Mouse (Mus musculus): ENCODE data around the gene Prrg2. TPM values are rescaled to one million over a fixed set of nuclear protein-coding genes. Genes with fewer than 3 reads are reported as not detected.

Prrg2 gene
- polyA plus RNA-seq, 1 experiment from 2014 or later: 17.9 TPM

GRCm38 (mm10) chr7:45012011-45012410, 50.5 kb downstream of the Prrg2 start:
- Histone ChIP-seq H3K4me2 (replicated peaks) (no peak overlapping the region; the same call in 1 of the 2 replicates), H3K27me3 (replicated peaks) (no peaks in the 10 kb centered on the region), H3K36me3 (peaks cover 63% of the 10 kb centered on the region), H3K9me3 (no peaks in the 10 kb centered on the region), H3K4me3 (no peak overlapping the region), H3K4me1 (peaks cover 15% of the 10 kb centered on the region), H3K27ac (no peak overlapping the region), H3K9ac (no peak overlapping the region)
- WGBS: 97% methylated on average over 6 of the region's 6 CpGs
- no peak for ATAC-seq (ENCODE audit: low FRiP score, low read depth)

- Histone ChIP-seq H3K9ac (no peak overlapping the region), H3K9me3 (no peaks in the 10 kb centered on the region), H3K4me1 (peaks cover 3% of the 10 kb centered on the region; the same call in 1 of the 2 replicates), H3K36me3 (peaks cover 95% of the 10 kb centered on the region), H3K27me3 (replicated peaks) (no peaks in the 10 kb centered on the region), H3K4me2 (replicated peaks) (no peak overlapping the region), H3K4me3 (no peak overlapping the region), H3K27ac (no peak overlapping the region)
- 95% methylated on average over 19 of the region's 19 CpGs for WGBS
- no peak for ATAC-seq (ENCODE audit: low FRiP score, low read depth)
Observed at GRCm38 (mm10) chr7:45008411-45008810, 54.1 kb downstream of the Prrg2 start.

GRCm38 (mm10) chr7:45007846-45008245, 54.6 kb downstream of the Prrg2 start:
- Histone ChIP-seq H3K4me3 (no peak overlapping the region), H3K4me1 (peaks cover 3% of the 10 kb centered on the region; the same call in 1 of the 2 replicates), H3K9me3 (no peaks in the 10 kb centered on the region), H3K4me2 (replicated peaks) (no peak overlapping the region), H3K27me3 (replicated peaks) (no peaks in the 10 kb centered on the region), H3K36me3 (peaks cover 95% of the 10 kb centered on the region), H3K9ac (no peak overlapping the region), H3K27ac (no peak overlapping the region)
- ATAC-seq (ENCODE audit: low FRiP score, low read depth): no peak
- WGBS: 96% methylated on average over 30 of the region's 30 CpGs

- Histone ChIP-seq H3K4me3 (no peak overlapping the region), H3K27ac (no peak overlapping the region), H3K27me3 (replicated peaks) (no peaks in the 10 kb centered on the region), H3K9ac (0 out of 2 replicates have a peak overlapping the region, but pooled peaks have one; percentile 8), H3K4me2 (replicated peaks) (no peak overlapping the region), H3K4me1 (peaks cover 3% of the 10 kb centered on the region; the same call in 1 of the 2 replicates), H3K9me3 (no peaks in the 10 kb centered on the region), H3K36me3 (peaks cover 95% of the 10 kb centered on the region)
- 98% methylated on average over 29 of the region's 29 CpGs for WGBS
- no peak for ATAC-seq (ENCODE audit: low FRiP score, low read depth)
Observed at GRCm38 (mm10) chr7:45007141-45007540, 55.3 kb downstream of the Prrg2 start.

GRCm38 (mm10) chr7:45006503-45006902, 56.0 kb downstream of the Prrg2 start:
- Histone ChIP-seq H3K27me3 (replicated peaks) (no peaks in the 10 kb centered on the region), H3K4me2 (replicated peaks) (no peak overlapping the region), H3K36me3 (peaks cover 95% of the 10 kb centered on the region), H3K4me1 (peaks cover 3% of the 10 kb centered on the region; the same call in 1 of the 2 replicates), H3K27ac (no peak overlapping the region), H3K9ac (no peak overlapping the region), H3K9me3 (no peaks in the 10 kb centered on the region), H3K4me3 (no peak overlapping the region)
- WGBS: 98% methylated on average over 12 of the region's 12 CpGs
- no peak for ATAC-seq (ENCODE audit: low FRiP score, low read depth)

- Histone ChIP-seq H3K4me3 (no peak overlapping the region), H3K9ac (no peak overlapping the region), H3K4me2 (replicated peaks) (no peak overlapping the region), H3K9me3 (no peaks in the 10 kb centered on the region), H3K36me3 (peaks cover 98% of the 10 kb centered on the region), H3K4me1 (peaks cover 3% of the 10 kb centered on the region; the same call in 1 of the 2 replicates), H3K27ac (no peak overlapping the region), H3K27me3 (replicated peaks) (no peaks in the 10 kb centered on the region)
- WGBS: 94% methylated on average over 6 of the region's 6 CpGs
- no peak for ATAC-seq (ENCODE audit: low FRiP score, low read depth)
Observed at GRCm38 (mm10) chr7:45005321-45005992, 57.0 kb downstream of the Prrg2 start.

GRCm38 (mm10) chr7:45004546-45004945, 57.9 kb downstream of the Prrg2 start:
- no peak for ATAC-seq (ENCODE audit: low FRiP score, low read depth)
- no peaks in the 10 kb centered on the region for H3K27me3 ChIP-seq (replicated peaks)
- H3K9me3 ChIP-seq: no peaks in the 10 kb centered on the region
- H3K4me1 ChIP-seq: peaks cover 6% of the 10 kb centered on the region
- no peak overlapping the region for H3K9ac ChIP-seq
- no peak overlapping the region for H3K4me3 ChIP-seq
- no peak overlapping the region for H3K27ac ChIP-seq
- H3K4me2 ChIP-seq (replicated peaks): no peak overlapping the region
- H3K36me3 ChIP-seq: peaks cover 98% of the 10 kb centered on the region
- WGBS: 69% methylated on average over 3 of the region's 3 CpGs

Small RNA genes within 50 kb of the gene (microRNA-seq; reads per million reads assigned to microRNA genes)
- gene Mir7054: not detected

Other genes starting within 250 kb of the Prrg2 start
- 71.3 and 74.7 TPM in 2 replicates for gene Nup62, start 246.6 kb downstream of the Prrg2 start, polyA plus RNA-seq (2016; fragmentation: Nextera tagmentation; extraction: Ambion mirVana)
- 1.5 and 1.6 TPM in 2 replicates for gene Il4i1, start 246.3 kb downstream of the Prrg2 start, polyA plus RNA-seq (2016; fragmentation: Nextera tagmentation; extraction: Ambion mirVana)
- 4.8 and 5.1 TPM in 2 replicates for gene Atf5, start 246.0 kb downstream of the Prrg2 start, polyA plus RNA-seq (2016; fragmentation: Nextera tagmentation; extraction: Ambion mirVana)
- gene Akt1s1, start 213.7 kb downstream of the Prrg2 start, polyA plus RNA-seq (2016; fragmentation: Nextera tagmentation; extraction: Ambion mirVana): 108 and 116 TPM in 2 replicates
- gene Tbc1d17, start 213.6 kb downstream of the Prrg2 start, polyA plus RNA-seq (2016; fragmentation: Nextera tagmentation; extraction: Ambion mirVana): 95.4 and 101 TPM in 2 replicates
- 32.3 and 39.3 TPM in 2 replicates for gene Pnkp, start 205.5 kb downstream of the Prrg2 start, polyA plus RNA-seq (2016; fragmentation: Nextera tagmentation; extraction: Ambion mirVana)
- 630 and 637 TPM in 2 replicates for gene Ptov1, start 192.9 kb downstream of the Prrg2 start, polyA plus RNA-seq (2016; fragmentation: Nextera tagmentation; extraction: Ambion mirVana)
- gene Med25, start 170.0 kb downstream of the Prrg2 start, polyA plus RNA-seq (2016; fragmentation: Nextera tagmentation; extraction: Ambion mirVana): 156 and 158 TPM in 2 replicates
- gene Fuz, start 166.6 kb downstream of the Prrg2 start, polyA plus RNA-seq (2016; fragmentation: Nextera tagmentation; extraction: Ambion mirVana): 17.7 and 19.1 TPM in 2 replicates
- 97.9 and 100 TPM in 2 replicates for gene Ap2a1, start 133.2 kb downstream of the Prrg2 start, polyA plus RNA-seq (2016; fragmentation: Nextera tagmentation; extraction: Ambion mirVana)
- 0.14 TPM in 1 of 2 replicates, not detected in the other for gene Tsks, start 119.5 kb downstream of the Prrg2 start, polyA plus RNA-seq (2016; fragmentation: Nextera tagmentation; extraction: Ambion mirVana)
- gene Cpt1c, start 87.8 kb downstream of the Prrg2 start, polyA plus RNA-seq (2016; fragmentation: Nextera tagmentation; extraction: Ambion mirVana): 39.7 and 44.1 TPM in 2 replicates
- gene Prmt1, start 76.1 kb downstream of the Prrg2 start, polyA plus RNA-seq (2016; fragmentation: Nextera tagmentation; extraction: Ambion mirVana): 595 and 646 TPM in 2 replicates
- 71.0 and 73.4 TPM in 2 replicates for gene Irf3, start 65.0 kb downstream of the Prrg2 start, polyA plus RNA-seq (2016; fragmentation: Nextera tagmentation; extraction: Ambion mirVana)
- gene Bcl2l12, start 64.0 kb downstream of the Prrg2 start, polyA plus RNA-seq (2016; fragmentation: Nextera tagmentation; extraction: Ambion mirVana): 41.1 and 42.9 TPM in 2 replicates
- gene Scaf1, start 46.3 kb downstream of the Prrg2 start, polyA plus RNA-seq (2016; fragmentation: Nextera tagmentation; extraction: Ambion mirVana): 47.2 and 47.3 TPM in 2 replicates
- gene Rras, start 44.7 kb downstream of the Prrg2 start, polyA plus RNA-seq (2016; fragmentation: Nextera tagmentation; extraction: Ambion mirVana): 16.8 and 18.4 TPM in 2 replicates
- gene Prr12, start 9.8 kb downstream of the Prrg2 start, polyA plus RNA-seq (2016; fragmentation: Nextera tagmentation; extraction: Ambion mirVana): 11.8 and 14.0 TPM in 2 replicates
- 56.5 and 63.0 TPM in 2 replicates for gene Nosip, start 248 bp downstream of the Prrg2 start, polyA plus RNA-seq (2016; fragmentation: Nextera tagmentation; extraction: Ambion mirVana)
- gene Rcn3, start 29.5 kb upstream of the Prrg2 start, polyA plus RNA-seq (2016; fragmentation: Nextera tagmentation; extraction: Ambion mirVana): 125 and 139 TPM in 2 replicates
- gene Fcgrt, start 41.2 kb upstream of the Prrg2 start, polyA plus RNA-seq (2016; fragmentation: Nextera tagmentation; extraction: Ambion mirVana): 14.1 and 15.7 TPM in 2 replicates
- gene Rps11, start 61.8 kb upstream of the Prrg2 start, polyA plus RNA-seq (2016; fragmentation: Nextera tagmentation; extraction: Ambion mirVana): 1,089 and 1,117 TPM in 2 replicates
- 974 and 1,017 TPM in 2 replicates for gene Rpl13a, start 66.1 kb upstream of the Prrg2 start, polyA plus RNA-seq (2016; fragmentation: Nextera tagmentation; extraction: Ambion mirVana)
- gene Gm45713, start 73.6 kb upstream of the Prrg2 start, polyA plus RNA-seq (2016; fragmentation: Nextera tagmentation; extraction: Ambion mirVana): not detected in 2 replicates
- 1.0 and 1.3 TPM in 2 replicates for gene Flt3l, start 73.8 kb upstream of the Prrg2 start, polyA plus RNA-seq (2016; fragmentation: Nextera tagmentation; extraction: Ambion mirVana)
- gene Pih1d1, start 91.6 kb upstream of the Prrg2 start, polyA plus RNA-seq (2016; fragmentation: Nextera tagmentation; extraction: Ambion mirVana): 90.2 and 94.0 TPM in 2 replicates
- 37.8 and 42.4 TPM in 2 replicates for gene Aldh16a1, start 91.9 kb upstream of the Prrg2 start, polyA plus RNA-seq (2016; fragmentation: Nextera tagmentation; extraction: Ambion mirVana)
- 2.0 and 2.6 TPM in 2 replicates for gene Slc17a7, start 101.3 kb upstream of the Prrg2 start, polyA plus RNA-seq (2016; fragmentation: Nextera tagmentation; extraction: Ambion mirVana)
- not detected in 2 replicates for gene Gfy, start 116.9 kb upstream of the Prrg2 start, polyA plus RNA-seq (2016; fragmentation: Nextera tagmentation; extraction: Ambion mirVana)
- not detected in 2 replicates for gene Pth2, start 118.3 kb upstream of the Prrg2 start, polyA plus RNA-seq (2016; fragmentation: Nextera tagmentation; extraction: Ambion mirVana)
- 0.42 and 0.74 TPM in 2 replicates for gene Ccdc155, start 142.2 kb upstream of the Prrg2 start, polyA plus RNA-seq (2016; fragmentation: Nextera tagmentation; extraction: Ambion mirVana)
- 7.5 and 7.6 TPM in 2 replicates for gene Dkkl1, start 149.5 kb upstream of the Prrg2 start, polyA plus RNA-seq (2016; fragmentation: Nextera tagmentation; extraction: Ambion mirVana)
- gene Tead2, start 153.1 kb upstream of the Prrg2 start, polyA plus RNA-seq (2016; fragmentation: Nextera tagmentation; extraction: Ambion mirVana): 173 and 178 TPM in 2 replicates
- gene Cd37, start 176.4 kb upstream of the Prrg2 start, polyA plus RNA-seq (2016; fragmentation: Nextera tagmentation; extraction: Ambion mirVana): 1.1 and 1.2 TPM in 2 replicates
- gene Slc6a16, start 178.4 kb upstream of the Prrg2 start, polyA plus RNA-seq (2016; fragmentation: Nextera tagmentation; extraction: Ambion mirVana): 0.20 TPM in 1 of 2 replicates, not detected in the other
- gene Slc6a21, start 214.8 kb upstream of the Prrg2 start, polyA plus RNA-seq (2016; fragmentation: Nextera tagmentation; extraction: Ambion mirVana): not detected in 2 replicates